Mouse (Mus musculus): Measurements from ENCODE around the gene Txnip. TPM values are rescaled to one million over a fixed set of nuclear protein-coding genes. Genes with fewer than 3 reads are reported as not detected.

The Txnip gene
- polyA plus RNA-seq, 1 experiment from 2014 or later, result 254 TPM

DNA sequence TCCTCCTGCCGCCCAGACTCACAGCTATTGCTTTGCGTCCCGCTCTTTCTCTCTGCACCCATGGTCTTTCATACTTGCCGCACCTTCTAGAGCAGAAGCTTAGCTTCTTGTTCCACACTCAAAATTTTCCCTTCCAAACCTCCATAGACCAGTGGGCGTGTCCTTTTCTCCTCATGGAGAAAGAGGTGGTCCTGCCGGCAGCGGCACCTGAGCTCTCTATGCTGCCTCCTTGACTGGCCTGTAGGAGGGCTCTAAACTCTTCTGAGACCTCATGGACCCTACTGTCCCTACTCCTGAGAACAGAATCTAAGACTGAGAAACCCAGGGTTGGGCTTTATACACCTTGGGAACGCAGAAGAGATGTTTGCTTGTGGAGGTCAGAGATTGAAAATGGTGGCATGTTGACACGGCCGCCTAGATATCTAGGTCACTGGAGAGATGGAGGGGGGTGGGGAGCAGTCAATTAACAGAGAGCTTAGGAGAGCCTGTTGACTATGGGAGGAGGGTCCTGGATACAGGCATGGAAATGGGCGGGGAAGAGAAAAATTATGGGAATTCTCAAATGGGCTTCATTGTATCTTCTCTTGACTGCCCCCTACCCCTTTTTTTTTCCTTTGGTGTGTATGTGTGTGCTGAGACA is 12.3 kb downstream of the Txnip start:
- Histone ChIP-seq H3K4me3 (replicated peaks; ENCODE audit: low read depth, low read length) (no peak overlapping the region), H3K9ac (ENCODE audit: low read depth, low read length) (no peak overlapping the region), H3K27ac (no peak overlapping the region), H3K9me3 (replicated peaks; ENCODE audit: low read length) (no peaks in the 10 kb centered on the region), H3K4me1 (replicated peaks; ENCODE audit: insufficient read depth, low read length) (no peaks in the 10 kb centered on the region; the same call in 1 of the 2 replicates), H3K36me3 (ENCODE audit: insufficient read depth, low read length) (no peaks in the 10 kb centered on the region), H3K4me2 (ENCODE audit: low read length) (no peak overlapping the region), H3K27me3 (ENCODE audit: insufficient read depth, low read length) (no peaks in the 10 kb centered on the region)
- ATAC-seq (replicated peaks; ENCODE audit: low FRiP score, low read depth) (no peak), DNase-seq (ENCODE audit: low spot score) (no peak)
- 92% methylated on average over 11 of the region's 11 CpGs for WGBS
- TF ChIP-seq CTCF (IDR thresholded peaks at IDR 0.05; ENCODE audit: low read depth), result no peak

DNA sequence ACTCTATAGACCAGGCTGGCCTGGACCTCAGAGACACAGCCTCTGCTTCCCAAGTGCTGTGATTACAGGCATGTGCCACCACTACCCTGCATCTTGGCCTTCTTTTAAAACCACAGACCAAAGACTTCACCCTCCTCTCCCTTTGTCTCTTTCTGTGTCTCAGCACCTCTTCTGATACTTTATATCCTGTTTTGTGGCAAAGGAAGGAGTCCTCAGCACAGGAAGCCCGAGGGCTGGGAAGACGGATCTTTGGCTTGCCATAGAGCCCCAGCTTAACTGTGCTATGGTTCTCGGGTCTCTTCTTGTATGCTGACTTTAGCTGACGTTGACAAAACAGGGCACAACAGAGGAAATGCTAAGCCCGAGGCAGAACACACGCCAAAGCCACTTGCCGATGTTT is 12.9 kb downstream of the Txnip start:
- Histone ChIP-seq H3K9me3 (replicated peaks; ENCODE audit: low read length) (no peaks in the 10 kb centered on the region), H3K9ac (ENCODE audit: low read depth, low read length) (no peak overlapping the region), H3K27me3 (ENCODE audit: insufficient read depth, low read length) (no peaks in the 10 kb centered on the region), H3K36me3 (ENCODE audit: insufficient read depth, low read length) (no peaks in the 10 kb centered on the region), H3K27ac (0 out of 2 replicates have a peak overlapping the region, but pooled peaks have one; percentile 28), H3K4me3 (replicated peaks; ENCODE audit: low read depth, low read length) (no peak overlapping the region), H3K4me1 (replicated peaks; ENCODE audit: insufficient read depth, low read length) (peaks cover 4% of the 10 kb centered on the region; the same call in 1 of the 2 replicates), H3K4me2 (ENCODE audit: low read length) (no peak overlapping the region)
- DNase-seq (ENCODE audit: low spot score), result no peak
- no peak for TF ChIP-seq CTCF (IDR thresholded peaks at IDR 0.05; ENCODE audit: low read depth)
- 66% methylated on average over 7 of the region's 7 CpGs for WGBS
- ATAC-seq (replicated peaks; ENCODE audit: low FRiP score, low read depth), result no peak

DNA sequence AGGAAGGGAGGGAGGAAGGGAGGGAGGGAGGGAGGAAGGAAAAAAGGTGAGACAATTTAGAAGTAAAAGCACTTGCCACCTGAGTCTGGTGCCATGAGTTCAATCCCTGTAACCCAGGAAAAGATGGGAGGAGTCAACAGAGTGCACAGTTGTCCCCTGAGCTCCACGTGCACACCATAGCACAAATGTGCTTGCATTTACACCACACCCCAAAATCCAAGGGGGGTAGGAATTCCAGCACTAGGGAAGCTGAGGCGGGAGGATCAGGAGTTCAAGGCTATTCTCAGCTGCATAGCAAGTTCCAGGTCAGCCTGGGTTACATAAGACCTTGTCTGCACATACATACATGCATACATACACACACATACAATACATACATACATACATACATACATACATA is 13.6 kb downstream of the Txnip start:
- no peak overlapping the region for H3K4me2 ChIP-seq (ENCODE audit: low read length)
- H3K27me3 ChIP-seq (ENCODE audit: insufficient read depth, low read length), result no peaks in the 10 kb centered on the region
- H3K27ac ChIP-seq, result peak overlapping the region; percentile 79
- peaks cover 10% of the 10 kb centered on the region; the same call in 1 of the 2 replicates for H3K4me1 ChIP-seq (replicated peaks; ENCODE audit: insufficient read depth, low read length)
- no peak overlapping the region for H3K9ac ChIP-seq (ENCODE audit: low read depth, low read length)
- DNase-seq (ENCODE audit: low spot score) (no peak), ATAC-seq (replicated peaks; ENCODE audit: low FRiP score, low read depth) (no peak)
- no peaks in the 10 kb centered on the region for H3K36me3 ChIP-seq (ENCODE audit: insufficient read depth, low read length)
- no peak for TF ChIP-seq CTCF (IDR thresholded peaks at IDR 0.05; ENCODE audit: low read depth)
- 76% methylated on average over 2 of the region's 2 CpGs for WGBS
- no peaks in the 10 kb centered on the region for H3K9me3 ChIP-seq (replicated peaks; ENCODE audit: low read length)
- no peak overlapping the region for H3K4me3 ChIP-seq (replicated peaks; ENCODE audit: low read depth, low read length)

DNA sequence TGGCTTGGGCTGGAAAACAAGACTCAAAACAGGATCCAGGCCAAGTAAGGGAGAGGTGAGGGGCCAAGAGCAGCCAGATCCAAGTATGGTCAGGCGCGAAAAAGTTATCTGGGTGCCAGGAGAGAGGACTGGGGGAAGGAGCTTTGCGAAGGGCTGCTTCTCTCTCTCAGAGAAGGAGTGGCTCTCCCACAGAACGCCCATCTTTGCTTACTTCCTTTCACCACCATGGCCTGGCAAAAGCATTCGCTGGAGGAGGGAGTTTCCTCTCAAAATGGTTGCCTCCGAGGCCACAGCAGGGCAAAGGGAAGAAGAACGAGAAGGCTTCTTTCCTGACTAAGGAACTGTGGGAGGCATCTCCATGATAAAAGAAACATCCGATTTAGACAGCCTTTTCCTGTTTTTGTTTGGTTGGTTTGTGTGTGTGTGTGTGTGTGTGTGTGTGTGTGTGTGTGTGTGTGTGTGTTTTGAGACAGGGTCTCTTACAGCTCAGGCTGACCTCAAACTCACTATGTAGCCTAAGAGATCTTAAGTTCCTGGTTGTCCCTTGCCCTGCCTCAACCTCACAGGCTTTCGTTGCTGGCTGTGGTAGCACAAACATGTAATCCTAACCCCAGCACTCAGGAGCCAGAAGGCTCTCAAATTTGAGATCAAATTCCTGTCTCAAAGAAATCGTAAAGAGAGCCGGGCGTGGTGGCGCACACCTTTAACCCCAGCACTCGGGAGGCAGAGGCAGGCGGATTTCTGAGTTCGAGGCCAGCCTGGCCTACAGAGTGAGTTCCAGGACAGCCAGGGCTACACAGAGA is 14.3 kb downstream of the Txnip start:
- Histone ChIP-seq H3K27me3 (ENCODE audit: insufficient read depth, low read length) (no peaks in the 10 kb centered on the region), H3K9ac (ENCODE audit: low read depth, low read length) (no peak overlapping the region), H3K4me2 (ENCODE audit: low read length) (no peak overlapping the region), H3K36me3 (ENCODE audit: insufficient read depth, low read length) (no peaks in the 10 kb centered on the region), H3K4me3 (replicated peaks; ENCODE audit: low read depth, low read length) (no peak overlapping the region), H3K9me3 (replicated peaks; ENCODE audit: low read length) (no peaks in the 10 kb centered on the region), H3K27ac (peak overlapping the region; percentile 79), H3K4me1 (replicated peaks; ENCODE audit: insufficient read depth, low read length) (peaks cover 12% of the 10 kb centered on the region; the same call in 1 of the 2 replicates)
- ATAC-seq (replicated peaks; ENCODE audit: low FRiP score, low read depth) (no peak), DNase-seq (ENCODE audit: low spot score) (no peak)
- no peak for TF ChIP-seq CTCF (IDR thresholded peaks at IDR 0.05; ENCODE audit: low read depth)
- WGBS, result 64% methylated on average over 16 of the region's 16 CpGs

- ATAC-seq (replicated peaks; ENCODE audit: low FRiP score, low read depth), result no peak
- Histone ChIP-seq H3K9me3 (replicated peaks; ENCODE audit: low read length) (no peaks in the 10 kb centered on the region), H3K27me3 (ENCODE audit: insufficient read depth, low read length) (no peaks in the 10 kb centered on the region), H3K9ac (ENCODE audit: low read depth, low read length) (no peak overlapping the region; the same call in 1 of the 2 replicates), H3K4me1 (replicated peaks; ENCODE audit: insufficient read depth, low read length) (peaks cover 17% of the 10 kb centered on the region; the same call in 1 of the 2 replicates), H3K27ac (no peak overlapping the region), H3K4me3 (replicated peaks; ENCODE audit: low read depth, low read length) (no peak overlapping the region), H3K4me2 (ENCODE audit: low read length) (no peak overlapping the region), H3K36me3 (ENCODE audit: insufficient read depth, low read length) (no peaks in the 10 kb centered on the region)
- WGBS, result 61% methylated on average over 19 of the region's 19 CpGs
- no peak for DNase-seq (ENCODE audit: low spot score)
- no peak for TF ChIP-seq CTCF (IDR thresholded peaks at IDR 0.05; ENCODE audit: low read depth)
Observed at GRCm38 (mm10) chr3:96573611-96574511, 16.1 kb downstream of the Txnip start.

Measured in kidney, postnatal 0 days (tissue).